Mouse (Mus musculus) ovary, postnatal 14 days (tissue): Measurements from ENCODE around the gene Sf3b3.
A peak's percentile ranks its signal among the peaks of the same experiment; 100 is the strongest.

ENCODE experiments used
- DNase-seq: peaks from one replicate; pipeline ENCODE4 v3.0.0; 2022; ENCODE audit warnings: low spot score

The Sf3b3 gene

GRCm38 (mm10) chr8:110774047-110774446 is 72.5 kb downstream of the Sf3b3 start:
- DNase-seq = no peak

GRCm38 (mm10) chr8:110772452-110772851 is 74.1 kb downstream of the Sf3b3 start:
- DNase-seq = no peak

DNA sequence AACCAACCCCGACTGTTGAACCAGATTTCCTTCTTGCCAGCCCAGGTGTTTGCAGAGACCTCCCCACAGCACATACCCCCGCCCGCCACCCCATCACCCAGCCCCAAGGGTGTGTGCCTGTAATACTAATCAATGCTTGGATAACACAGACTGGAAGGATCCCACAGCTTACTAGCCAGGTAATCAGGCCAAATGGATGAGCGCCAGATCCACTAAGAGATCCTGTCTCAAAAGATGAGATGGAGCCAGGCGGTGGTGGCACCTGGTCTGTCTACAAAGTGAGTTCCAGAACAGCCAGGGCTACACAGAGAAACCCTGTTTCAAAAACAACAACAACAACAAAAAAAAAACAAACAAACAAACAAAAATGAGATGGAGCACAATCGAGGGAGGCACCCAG is 79.3 kb downstream of the Sf3b3 start:
- DNase-seq = no peak

DNA sequence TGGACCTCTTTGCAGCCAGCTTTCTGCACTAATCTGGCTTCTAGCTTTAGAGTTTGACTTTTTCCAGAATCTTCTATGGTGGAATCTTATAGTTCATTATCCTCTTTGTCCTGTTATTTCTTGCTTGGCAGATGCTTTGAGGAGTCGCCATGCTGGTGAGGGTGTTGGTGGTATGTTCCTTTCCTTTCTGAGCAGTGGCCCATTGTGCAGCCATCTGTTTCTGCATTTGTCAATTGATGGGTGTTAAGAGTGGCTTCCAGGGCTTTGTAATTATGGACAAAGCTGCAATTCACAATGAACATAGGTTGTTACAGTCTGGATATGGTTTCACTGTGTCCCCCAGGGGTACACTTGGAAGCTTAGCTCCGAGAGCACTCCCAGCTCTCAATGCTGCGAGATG is 81.9 kb downstream of the Sf3b3 start:
- DNase-seq = no peak

GRCm38 (mm10) chr8:110761988-110762387 is 84.6 kb downstream of the Sf3b3 start:
- no peak for DNase-seq

DNA sequence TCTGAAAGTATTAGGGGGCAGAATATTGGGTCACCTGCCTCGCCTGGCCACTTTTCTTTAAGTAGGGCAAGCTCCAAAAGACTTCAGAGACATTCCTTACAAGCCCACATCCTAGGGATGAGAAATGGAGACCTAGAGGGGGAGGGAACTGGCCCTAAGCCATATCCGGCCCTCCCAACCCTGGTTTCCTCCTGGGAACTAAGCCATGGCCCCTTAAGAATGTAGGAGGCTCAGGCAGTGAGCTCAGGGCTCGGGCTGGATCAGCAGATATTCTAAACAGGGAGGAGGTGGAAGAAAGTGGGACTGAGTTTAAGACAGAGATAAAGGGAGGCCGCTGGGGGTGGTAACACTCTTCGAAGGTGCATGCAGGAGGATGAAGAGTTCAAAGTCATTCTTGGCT is 85.4 kb downstream of the Sf3b3 start:
- DNase-seq = peak; percentile 41

DNA sequence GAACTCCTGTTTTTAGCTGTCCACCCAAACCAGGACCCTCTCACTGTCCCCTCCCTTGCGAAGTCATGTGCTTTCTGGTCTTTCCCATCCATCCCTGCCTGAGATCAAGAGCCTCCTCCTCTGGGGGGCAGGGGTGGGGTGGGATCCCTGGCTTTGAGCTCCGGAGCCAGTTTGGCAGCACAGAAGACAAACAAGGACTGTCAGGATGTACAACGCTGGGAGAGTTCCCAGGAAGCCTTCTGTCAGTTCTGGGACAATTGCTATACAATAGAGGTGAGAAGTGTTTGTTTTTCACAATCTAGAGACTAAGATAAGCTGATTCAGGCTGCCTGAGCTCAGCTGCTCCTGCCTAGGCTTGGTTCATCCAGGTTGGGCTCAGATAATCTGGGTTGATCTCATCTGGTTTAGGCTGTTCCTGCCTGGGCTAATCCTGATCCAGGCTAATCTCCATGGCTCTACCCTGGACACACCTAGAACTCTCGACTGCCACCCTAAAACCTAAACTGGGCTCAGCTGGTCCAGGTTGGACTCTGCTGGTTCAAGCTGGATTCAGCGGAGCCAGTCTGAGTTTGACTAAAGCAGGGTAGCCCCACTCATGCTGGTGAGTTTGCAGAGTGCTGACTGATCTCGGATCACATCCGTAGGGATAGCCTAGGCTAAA is 86.2 kb downstream of the Sf3b3 start:
- DNase-seq = no peak
